Mouse (Mus musculus) bone marrow, adult 2 months (tissue): Measurements from ENCODE around the gene Vkorc1.

Experiments
- CTCF ChIP-seq: fragments of 200-500 bp; IDR thresholded peaks from 2 replicates; pipeline ENCODE4 v1.5.1; 2011; ENCODE audit warnings: low read length, control low read depth; ENCODE audit not compliant: control insufficient read depth, insufficient read depth
- POLR2A ChIP-seq: fragments of 200-500 bp; IDR thresholded peaks from 2 replicates; pipeline ENCODE4 v1.6.1; 2011; ENCODE audit warnings: low read depth, mild to moderate bottlenecking, control low read depth, low read length, borderline replicate concordance; ENCODE audit not compliant: control insufficient read depth

DNA sequence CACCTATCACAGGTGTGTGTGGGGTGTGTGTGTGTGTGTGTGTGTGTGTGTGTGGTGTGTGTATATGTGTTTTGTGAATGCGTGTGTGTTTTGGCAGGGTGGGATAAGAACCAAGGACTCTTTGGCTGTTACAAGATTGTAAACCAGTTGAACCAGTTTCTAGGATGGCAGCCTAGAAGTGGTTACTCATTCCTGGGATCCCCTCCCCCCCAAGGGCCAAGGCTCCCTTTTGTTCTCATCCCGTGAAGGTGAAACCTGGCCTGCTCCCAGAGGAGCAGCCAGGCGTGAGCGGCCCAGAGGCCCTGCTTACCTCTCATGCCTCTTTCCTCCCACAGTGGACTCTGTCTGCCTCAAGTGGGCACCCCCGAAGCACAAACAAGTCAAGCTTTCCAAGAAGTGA, 29.8 kb upstream of the Vkorc1 start:
- TF ChIP-seq POLR2A, result no peak
- TF ChIP-seq CTCF, result no peak
